Mouse (Mus musculus): ENCODE results near the gene Hspa12b. TPM values are rescaled to one million over a fixed set of nuclear protein-coding genes. Genes with fewer than 3 reads are reported as not detected.
"Not testable (repeated sequence)": the region's sequence is repeated elsewhere in the genome, so short reads cannot be mapped to it uniquely, and the experiment has no call there.

Gene Hspa12b
- 1 to 10 TPM; 5.9 to 8.9 (median 8.3) TPM for total RNA-seq (2022)

GRCm38 (mm10) chr2:131127161-131127730, at the start of gene Hspa12b:
Gene Hspa12b, plus strand, starts transcription at chr2:131127280.
- no peak for DNase-seq (ENCODE audit: low spot score in 2 of 2)

DNA sequence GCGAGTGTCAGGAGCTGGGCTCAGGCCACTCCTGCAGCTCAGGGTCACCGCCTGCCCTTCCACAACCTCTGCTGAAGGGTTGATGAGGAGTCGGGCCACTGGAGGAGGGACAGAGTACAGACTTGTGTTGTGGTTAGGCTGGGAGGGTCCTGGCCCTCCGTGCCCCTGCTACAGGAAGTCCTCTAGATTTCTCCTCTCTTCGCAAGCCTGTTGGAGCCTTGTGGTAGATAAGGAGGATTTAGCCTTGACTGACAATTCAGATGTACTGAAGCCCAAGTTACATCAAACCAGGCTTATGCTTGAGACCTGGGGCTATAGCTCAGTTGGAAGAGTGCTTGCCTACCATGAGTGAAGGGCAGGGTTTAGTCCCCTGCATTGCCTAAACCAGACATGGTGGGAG, 46.6 kb upstream of the Hspa12b start:
- DNase-seq (ENCODE audit: low spot score in 2 of 2) = no peak

- no peak for DNase-seq (ENCODE audit: low spot score in 2 of 2)
Observed at GRCm38 (mm10) chr2:131084206-131084605, 42.9 kb upstream of the Hspa12b start.

- no peak for DNase-seq (ENCODE audit: low spot score in 2 of 2)
Observed at GRCm38 (mm10) chr2:131086667-131087390, 40.3 kb upstream of the Hspa12b start, which contains the start of gene Siglec1. Gene Siglec1, minus strand, starts transcription at chr2:131086765.

- DNase-seq (ENCODE audit: low spot score in 2 of 2) = no peak
Observed at GRCm38 (mm10) chr2:131088581-131088980, 38.5 kb upstream of the Hspa12b start.

DNA sequence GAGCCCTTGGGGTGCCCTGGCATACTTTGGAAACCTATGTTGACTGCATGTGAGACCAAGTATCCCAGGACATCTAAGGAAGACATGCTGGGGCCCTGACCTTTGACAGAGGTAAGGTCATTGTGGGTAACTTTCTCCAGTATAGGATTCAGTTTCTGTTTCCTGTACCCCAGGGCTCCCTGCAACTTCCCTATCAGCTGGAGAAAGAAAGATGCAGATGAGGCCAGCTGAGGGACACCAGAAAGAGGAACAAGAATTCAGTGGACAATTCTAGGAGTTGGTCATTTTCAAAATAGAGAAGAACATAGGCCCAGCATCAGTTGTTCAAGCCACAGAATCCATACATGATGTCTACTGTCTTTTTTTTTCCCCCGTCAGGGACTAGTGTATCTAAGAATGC, 37.4 kb upstream of the Hspa12b start:
- no peak for DNase-seq (ENCODE audit: low spot score in 2 of 2)

DNA sequence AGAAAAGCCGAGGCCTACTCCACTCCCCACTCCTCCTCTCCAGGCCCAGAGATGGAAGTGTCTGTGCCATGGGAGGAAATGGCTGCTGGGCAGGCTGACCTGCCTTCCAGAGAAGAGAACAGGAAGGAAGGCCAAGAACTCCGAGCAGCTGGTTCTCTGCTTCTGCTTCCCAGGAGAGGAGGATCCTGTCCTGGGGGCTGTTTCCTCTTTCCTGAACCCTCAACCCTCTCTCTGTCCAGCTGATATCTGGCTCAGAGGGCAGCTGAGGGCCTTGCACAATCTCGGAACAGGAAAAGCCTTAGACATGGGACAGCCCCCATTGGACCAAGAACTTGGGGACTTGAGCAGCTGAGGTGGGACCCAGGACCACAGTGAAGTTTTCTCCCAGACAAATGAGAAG, 36.2 kb upstream of the Hspa12b start:
- DNase-seq (ENCODE audit: low spot score in 2 of 2) = no peak

- no peak for DNase-seq (ENCODE audit: low spot score in 2 of 2)
Observed at GRCm38 (mm10) chr2:131093577-131093976, 33.5 kb upstream of the Hspa12b start.

- peak; percentile 33 to 69 for DNase-seq (ENCODE audit: low spot score in 2 of 2)
Observed at GRCm38 (mm10) chr2:131094823-131095222, 32.3 kb upstream of the Hspa12b start.

- no peak for DNase-seq (ENCODE audit: low spot score in 2 of 2)
Observed at GRCm38 (mm10) chr2:131096101-131096795, 30.8 kb upstream of the Hspa12b start.

GRCm38 (mm10) chr2:131097087-131097486, 30.0 kb upstream of the Hspa12b start:
- DNase-seq (ENCODE audit: low spot score in 2 of 2) = no peak

DNA sequence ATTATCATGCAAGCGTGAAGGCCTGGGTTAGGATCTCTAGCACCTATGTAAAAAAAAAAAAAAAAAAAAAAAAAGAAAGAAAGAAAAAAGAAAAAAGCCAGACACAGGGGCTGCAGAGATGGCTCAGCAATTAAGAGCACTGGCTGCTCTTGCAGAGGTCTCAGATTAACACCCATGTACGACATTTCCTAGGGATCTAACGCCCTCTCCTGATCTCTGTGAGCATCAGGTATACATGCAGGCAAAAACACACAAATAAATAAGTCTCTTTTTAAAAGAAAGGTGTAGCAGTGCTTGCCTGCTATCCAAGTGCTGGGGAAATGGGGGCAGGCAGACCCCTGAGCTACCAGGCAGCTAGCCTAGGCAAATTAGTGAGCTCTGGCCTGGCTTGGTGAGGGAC, 25.6 kb upstream of the Hspa12b start:
- no peak for DNase-seq (ENCODE audit: low spot score in 2 of 2)

DNA sequence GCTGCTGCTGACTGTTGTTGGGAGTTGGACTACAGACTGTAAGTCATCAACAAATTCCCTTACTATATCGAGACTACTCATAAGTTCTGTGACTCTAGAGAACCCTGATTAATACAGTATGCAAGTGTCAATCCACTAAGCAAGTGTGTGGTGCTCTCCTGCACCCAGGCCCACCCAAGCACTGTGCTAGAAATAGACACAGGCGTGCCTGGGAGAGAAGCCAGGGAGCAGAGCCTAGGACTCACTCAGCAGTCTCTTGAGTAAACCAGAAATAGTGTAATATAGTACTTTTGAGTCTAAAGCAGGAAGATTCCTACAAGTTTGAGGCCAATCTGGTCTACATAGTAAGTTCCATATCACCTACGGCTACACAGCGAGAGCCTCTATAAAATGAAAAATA, 23.1 kb upstream of the Hspa12b start:
- DNase-seq (ENCODE audit: low spot score in 2 of 2) = no peak

GRCm38 (mm10) chr2:131105061-131105460, 22.0 kb upstream of the Hspa12b start:
- DNase-seq (ENCODE audit: low spot score in 2 of 2) = not testable (repeated sequence)

GRCm38 (mm10) chr2:131105989-131106388, 21.1 kb upstream of the Hspa12b start:
- DNase-seq (ENCODE audit: low spot score in 2 of 2) = no peak

GRCm38 (mm10) chr2:131118968-131119574, 8.0 kb upstream of the Hspa12b start:
- DNase-seq (ENCODE audit: low spot score in 2 of 2) = no peak

GRCm38 (mm10) chr2:131124166-131124565, 2.9 kb upstream of the Hspa12b start:
- no peak for DNase-seq (ENCODE audit: low spot score in 2 of 2)

DNA sequence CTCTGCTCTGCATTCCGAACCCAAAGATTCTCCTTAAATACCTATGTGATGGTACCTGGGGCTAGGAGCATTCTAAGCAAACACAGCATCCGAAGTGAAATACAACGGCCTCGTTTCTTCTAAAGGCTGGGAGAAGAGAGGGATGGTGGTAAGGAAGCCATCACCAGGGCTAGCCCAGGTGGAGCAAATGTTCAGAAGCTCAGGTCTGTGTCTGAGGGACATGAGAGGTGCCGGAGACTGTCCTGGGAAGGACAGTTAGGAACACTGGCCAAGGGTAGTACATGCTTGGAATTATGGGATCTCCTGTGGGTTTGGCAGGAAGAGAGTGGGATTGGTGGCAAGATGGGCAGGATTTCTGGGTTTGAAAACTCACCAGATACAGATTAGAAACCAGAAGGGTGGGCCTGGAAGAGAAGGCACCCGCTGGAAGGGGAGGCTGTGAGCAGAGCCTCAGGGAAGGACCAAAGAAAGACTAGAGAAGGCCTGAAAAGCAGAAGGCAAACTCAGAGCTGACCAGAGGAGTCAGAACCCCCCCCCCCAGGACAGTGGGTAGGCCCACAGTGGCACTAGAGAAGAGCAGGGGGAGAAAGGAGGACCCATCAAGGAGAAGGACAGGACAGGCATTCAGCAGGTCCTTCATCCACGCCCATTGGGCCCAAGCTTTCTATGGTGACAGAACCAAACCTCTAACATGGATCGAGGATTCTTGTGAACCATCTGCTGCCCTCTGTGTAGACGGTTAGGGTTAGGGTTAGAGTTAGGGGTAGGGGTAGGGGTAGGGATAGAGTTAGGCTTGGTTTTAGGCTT, 1.7 kb upstream of the Hspa12b start:
- no peak for DNase-seq (ENCODE audit: low spot score in 2 of 2)

DNA sequence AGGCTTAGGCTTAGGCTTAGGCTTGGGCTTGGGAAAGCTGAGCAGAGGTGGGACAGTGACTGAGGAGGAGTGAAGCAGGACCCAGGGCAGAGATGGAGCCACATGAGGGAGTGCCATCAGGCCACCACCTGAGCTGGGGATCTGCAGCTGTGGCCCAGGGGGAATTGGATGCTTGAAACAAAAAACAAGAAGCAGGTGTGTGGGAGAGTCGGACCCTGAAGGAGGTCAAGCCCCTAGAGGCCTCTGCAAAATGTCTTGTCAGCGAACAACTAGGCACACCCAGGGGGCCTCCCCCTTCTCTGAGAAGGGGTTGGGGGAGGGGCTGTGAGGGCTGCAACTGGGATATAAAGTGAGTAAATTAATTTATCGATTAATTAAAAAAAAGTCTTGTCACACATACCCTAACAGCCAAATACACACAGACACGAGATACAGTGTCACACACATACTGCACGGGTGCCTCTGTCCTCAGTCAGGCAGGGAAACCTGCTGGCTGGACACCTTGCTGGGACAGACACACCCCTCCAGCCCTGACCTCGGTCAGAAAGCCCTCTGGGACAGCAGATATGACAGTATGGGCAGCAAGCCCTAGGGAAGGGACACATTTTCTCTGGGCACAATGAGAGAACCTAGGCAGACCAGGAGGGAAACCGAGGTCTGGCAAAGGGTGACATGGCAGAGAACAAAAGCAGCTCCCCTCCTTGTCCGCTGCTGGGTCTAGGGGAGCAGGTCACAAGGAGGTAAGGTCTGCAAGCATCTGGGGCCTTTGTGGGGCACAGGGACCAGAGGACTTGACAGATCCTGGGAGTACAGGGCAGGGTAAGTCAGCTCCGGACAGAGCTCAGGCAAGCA, 890 bp upstream of the Hspa12b start:
- no peak for DNase-seq (ENCODE audit: low spot score in 2 of 2)

DNA sequence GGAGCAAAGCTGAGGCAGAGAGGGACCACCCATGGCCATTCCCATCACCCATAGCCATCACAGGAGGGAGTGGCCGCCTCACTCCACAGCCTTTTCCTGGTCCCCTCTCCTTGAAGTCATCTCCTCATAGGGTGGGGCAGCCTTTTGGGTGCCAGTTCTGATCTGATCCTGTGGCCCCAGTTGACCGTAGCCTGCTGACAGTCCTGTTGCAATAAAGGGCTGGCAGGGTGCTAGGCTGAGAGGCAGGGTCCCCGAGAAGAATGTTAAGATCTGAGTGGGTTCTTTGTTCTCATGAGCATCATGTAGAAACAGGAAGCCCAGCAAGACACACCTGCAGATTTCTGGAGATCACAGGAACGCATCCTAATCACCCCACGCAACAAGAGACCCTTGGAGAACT, 1.1 kb downstream of the Hspa12b start:
- DNase-seq (ENCODE audit: low spot score in 2 of 2) = no peak

All from left cerebral cortex, adult 8-10 months (tissue).